Mouse (Mus musculus) brain, embryonic 14.5 days (tissue): Measurements from ENCODE around the gene Syce2.

ENCODE experiments used
- CTCF ChIP-seq: fragments of 200-500 bp; IDR thresholded peaks from 2 replicates; pipeline ENCODE4 v1.5.1; 2012; ENCODE audit warnings: inconsistent platforms, mild to moderate bottlenecking, moderate library complexity, borderline replicate concordance; ENCODE audit not compliant: insufficient read depth, insufficient read length; ENCODE audit errors: extremely low read depth
- POLR2A ChIP-seq: fragments of 200-500 bp; IDR thresholded peaks from 2 replicates; pipeline ENCODE4 v1.6.1; 2012; ENCODE audit warnings: mild to moderate bottlenecking, inconsistent platforms, borderline replicate concordance; ENCODE audit not compliant: poor library complexity, insufficient read depth, insufficient read length, severe bottlenecking; ENCODE audit errors: extremely low read depth

- TF ChIP-seq CTCF (no peak), POLR2A (no peak)
Measured at GRCm38 (mm10) chr8:84917781-84918180, 45.9 kb downstream of the Syce2 start.
